8 mouse cellular contexts compared by ENCODE assay signal in genomic region chr2:49620626-49621117, GRCm38 (mm10). TPM values are rescaled to one million over a fixed set of nuclear protein-coding genes. Genes with fewer than 3 reads are reported as not detected.
A peak's percentile ranks its signal among the peaks of the same experiment; 100 is the strongest.
DNase-seq lines count a peak whose midpoint lies in the region; ATAC-seq and TF ChIP-seq lines count a peak whose summit lies in the region.

No protein-coding gene starts in this region.

- no peak for TF ChIP-seq CTCF in E14TG2a.4 (conservative IDR thresholded peaks at IDR 0.05; ENCODE audit: low read length)
- TF ChIP-seq CTCF in olfactory bulb, adult 2 months (IDR thresholded peaks at IDR 0.05; ENCODE audit: insufficient read depth, low read depth, low read length) = no peak

- ATAC-seq in forebrain, embryonic 14.5 days = peak; percentile 72

- no peak for TF ChIP-seq POLR2A in olfactory bulb, adult 2 months (IDR thresholded peaks at IDR 0.05; ENCODE audit: insufficient read depth, low read depth, low read length)

- peak overlapping the region; percentile 98 for H3K9ac ChIP-seq in forebrain, embryonic 14.5 days (ENCODE audit: low read length)

- peak; percentile 39 for DNase-seq in cerebellum, adult 11 months
- peak; percentile 89 for DNase-seq in forebrain, embryonic 14.5 days (ENCODE audit: low spot score)
- peak; percentile 40 to 45 for DNase-seq in left cerebral cortex, postnatal 10 days (ENCODE audit: extremely low spot score in 1 of 2, low spot score in 2 of 2)
- DNase-seq in thymus, postnatal 25 days = no peak
- no peak for DNase-seq in lung, postnatal 36 days
- DNase-seq in ovary, postnatal 10 days (ENCODE audit: low spot score) = no peak

- intact Hi-C loops in left cerebral cortex, postnatal 10 days (cut with DNase I) = loop anchor here (5.0 kb wide), 2 partner anchors 92 to 168 kb away; partner anchors contain the start of gene Epc2

- peaks cover 23% of the 10 kb centered on the region for H3K27me3 ChIP-seq in E14TG2a.4 (ENCODE audit: insufficient read depth, low read length)
- H3K27me3 ChIP-seq in forebrain, embryonic 14.5 days (replicated peaks; ENCODE audit: control insufficient read depth, insufficient read depth, low read length) = no peaks in the 10 kb centered on the region

- H3K9me3 ChIP-seq in E14TG2a.4 (ENCODE audit: low read length) = no peaks in the 10 kb centered on the region
- no peaks in the 10 kb centered on the region for H3K9me3 ChIP-seq in forebrain, embryonic 14.5 days (replicated peaks; ENCODE audit: control insufficient read depth, low read length)

- H3K27ac ChIP-seq in forebrain, embryonic 14.5 days (ENCODE audit: low read depth, low read length) = peak overlapping the region; percentile 90
- no peak overlapping the region for H3K27ac ChIP-seq in olfactory bulb, adult 2 months (ENCODE audit: insufficient read depth, low read depth, low read length)

- H3K36me3 ChIP-seq in E14TG2a.4 (ENCODE audit: insufficient read depth, low read length) = no peaks in the 10 kb centered on the region
- peaks cover 6% of the 10 kb centered on the region; the same call in 1 of the 2 replicates for H3K36me3 ChIP-seq in forebrain, embryonic 14.5 days (ENCODE audit: control insufficient read depth, insufficient read depth, low read length)

- WGBS in forebrain, embryonic 14.5 days = 2% methylated on average over 14 of the region's 14 CpGs
- WGBS in olfactory bulb, adult 2 months = 17% methylated on average over 14 of the region's 14 CpGs

- peak overlapping the region; percentile 72 for H3K4me2 ChIP-seq in forebrain, embryonic 14.5 days (ENCODE audit: low read length)

- peak overlapping the region; percentile 97 for H3K4me3 ChIP-seq in E14TG2a.4 (replicated peaks; ENCODE audit: low read length)
- H3K4me3 ChIP-seq in forebrain, embryonic 14.5 days (ENCODE audit: low read depth, low read length) = peak overlapping the region; percentile 99
- H3K4me3 ChIP-seq in olfactory bulb, adult 2 months (ENCODE audit: insufficient read depth, low read depth, low read length) = peak overlapping the region; percentile 11; the same call in 1 of the 2 replicates

- H3K4me1 ChIP-seq in E14TG2a.4 (replicated peaks; ENCODE audit: low read depth, low read length) = peaks cover 20% of the 10 kb centered on the region
- peaks cover 9% of the 10 kb centered on the region; the same call in 1 of the 2 replicates for H3K4me1 ChIP-seq in forebrain, embryonic 14.5 days (ENCODE audit: control insufficient read depth, insufficient read depth, low read length)
- H3K4me1 ChIP-seq in olfactory bulb, adult 2 months (ENCODE audit: control insufficient read depth, insufficient read depth, low read length) = peaks cover 16% of the 10 kb centered on the region

RNA-seq across cellular contexts. Expression of gene Kif5c, which starts 1.6 kb away (rescaled TPM):
- 148 and 170 TPM in 2 replicates for polyA plus RNA-seq in forebrain, embryonic 14.5 days (2014; fragmentation: Nextera tagmentation; extraction: Ambion mirVana)
- total RNA-seq in left cerebral cortex, postnatal 10 days (2021) = 100 to 1,000 TPM; 531 to 546 TPM
- polyA plus RNA-seq in olfactory bulb, adult 2 months (2012; ENCODE audit: insufficient read depth, insufficient read length, low replicate concordance, missing spikeins) = not detected in 2 replicates

Comparison
In these comparisons a context has a peak if more than half of its experiments do, and no peak if none do; other contexts are left out.
1. H3K4me3 ChIP-seq: peak in every context shown above with its lines; median percentile 99 in forebrain, embryonic 14.5 days; 97 in E14TG2a.4; 11 in olfactory bulb, adult 2 months.
2. DNase-seq: peak in cerebellum, adult 11 months (single experiment), forebrain, embryonic 14.5 days (single experiment) and left cerebral cortex, postnatal 10 days (2 of 2); none in thymus, postnatal 25 days (single experiment), lung, postnatal 36 days (single experiment) and ovary, postnatal 10 days (single experiment).